Mouse (Mus musculus) liver, embryonic 12.5 days (tissue): ENCODE results near the gene Gpat2. TPM values are rescaled to one million over a fixed set of nuclear protein-coding genes. Genes with fewer than 3 reads are reported as not detected.

Experiments
- ATAC-seq: fragments of 200-750 bp; cut with Nextera tagmentation; 2 replicates; pipeline ENCODE4 v1.8.0; 2017; ENCODE audit warnings: moderate number of reproducible peaks, mild to moderate bottlenecking, moderate library complexity
- H3K27ac ChIP-seq: fragments of 300-500 bp; sonication (generic); 2 replicates; pipeline ENCODE4 v1.5.1; 2016; ENCODE audit warnings: mild to moderate bottlenecking
- H3K27me3 ChIP-seq: fragments of 300-500 bp; sonication (generic); replicated peaks from 2 replicates; pipeline ENCODE4 v1.6.1; 2016; ENCODE audit warnings: mild to moderate bottlenecking, moderate library complexity
- H3K36me3 ChIP-seq: fragments of 300-500 bp; sonication (generic); 2 replicates; pipeline ENCODE4 v1.6.1; 2016; ENCODE audit warnings: mild to moderate bottlenecking, moderate library complexity
- H3K4me1 ChIP-seq: fragments of 300-500 bp; sonication (generic); 2 replicates; pipeline ENCODE4 v1.6.1; 2016
- H3K4me2 ChIP-seq: fragments of 300-500 bp; sonication (generic); 2 replicates; pipeline ENCODE4 v1.6.1; 2016; ENCODE audit warnings: mild to moderate bottlenecking, moderate library complexity
- H3K4me3 ChIP-seq: fragments of 300-500 bp; sonication (generic); 2 replicates; pipeline ENCODE4 v1.5.1; 2016; ENCODE audit warnings: mild to moderate bottlenecking, moderate library complexity
- H3K9ac ChIP-seq: fragments of 300-500 bp; sonication (generic); 2 replicates; pipeline ENCODE4 v1.6.1; 2016; ENCODE audit warnings: mild to moderate bottlenecking, moderate library complexity
- H3K9me3 ChIP-seq: fragments of 300-500 bp; sonication (generic); replicated peaks from 2 replicates; pipeline ENCODE4 v1.6.1; 2016; ENCODE audit warnings: mild to moderate bottlenecking, moderate library complexity
- WGBS: fragments of 180-500 bp; shearing (Covaris S2); methylation state at CpG from one replicate; pipeline ENCODE4 v1.1.7; 2016; ENCODE audit not compliant: insufficient replicate concordance; 5-methylcytosine and 5-hydroxymethylcytosine counted together
- polyA plus RNA-seq: library from polyadenylated mRNA; unstranded; fragments of >200 nt; fragmentation: Nextera tagmentation; extraction: Ambion mirVana; gene quantifications from 2 replicates; pipeline ENCODE4 v1.2.1, GENCODE M21; 2016

Gpat2 gene
- polyA plus RNA-seq, 1 experiment from 2014 or later, result 0.49 TPM

DNA sequence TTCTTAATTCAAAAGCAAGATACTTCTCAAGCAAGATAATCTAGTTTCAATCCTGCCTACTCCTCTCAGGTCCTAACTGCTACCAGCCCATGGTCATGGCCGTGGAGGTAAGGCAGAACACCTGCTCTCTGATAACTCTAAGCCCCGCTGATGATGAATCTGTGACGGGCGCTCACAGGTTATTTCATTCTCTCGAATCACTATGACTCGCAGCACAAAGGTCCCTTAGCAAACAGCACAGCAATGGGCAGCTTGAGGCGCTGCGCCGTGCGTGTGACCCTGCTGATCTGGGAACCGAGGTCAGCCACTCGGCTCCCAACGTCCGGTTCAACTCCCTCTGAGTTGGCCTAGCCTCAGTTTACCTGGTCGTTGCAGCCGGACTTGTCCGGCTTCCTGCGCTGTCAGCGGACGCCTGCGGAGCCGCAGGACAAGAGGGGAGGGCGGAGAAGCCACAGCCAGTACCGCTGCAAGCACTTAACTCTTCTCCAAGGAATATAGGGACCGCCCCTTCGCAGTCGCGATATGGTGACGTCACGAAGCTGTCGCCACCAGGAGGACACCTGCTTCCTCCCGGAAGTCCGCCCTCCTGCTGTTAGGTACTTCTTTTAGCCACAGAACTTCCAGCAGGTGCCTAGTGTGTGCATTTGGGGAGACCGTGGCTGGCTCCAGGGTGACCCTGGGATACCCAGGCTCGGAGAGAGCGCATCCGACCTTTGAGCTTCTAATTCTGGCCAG lies 19.2 kb downstream of the Gpat2 start, which contains the start of gene Fahd2a:
TSS of gene Fahd2a (minus strand) at position 511 of the 735 bp plus-strand sequence.
- Histone ChIP-seq H3K9me3 (no peaks in the 10 kb centered on the region), H3K4me1 (peaks cover 43% of the 10 kb centered on the region), H3K27ac (peak within 1 kb of the TSS; percentile 70), H3K27me3 (peaks cover 10% of the 10 kb centered on the region; the same call in 1 of the 2 replicates), H3K36me3 (no peaks in the 10 kb centered on the region; the same call in 1 of the 2 replicates), H3K9ac (peak within 1 kb of the TSS; percentile 80), H3K4me3 (peak within 1 kb of the TSS; percentile 78), H3K4me2 (peak within 1 kb of the TSS; percentile 78)
- WGBS, result 3% methylated on average over 37 of the region's 37 CpGs
- ATAC-seq, result peak; percentile 92

DNA sequence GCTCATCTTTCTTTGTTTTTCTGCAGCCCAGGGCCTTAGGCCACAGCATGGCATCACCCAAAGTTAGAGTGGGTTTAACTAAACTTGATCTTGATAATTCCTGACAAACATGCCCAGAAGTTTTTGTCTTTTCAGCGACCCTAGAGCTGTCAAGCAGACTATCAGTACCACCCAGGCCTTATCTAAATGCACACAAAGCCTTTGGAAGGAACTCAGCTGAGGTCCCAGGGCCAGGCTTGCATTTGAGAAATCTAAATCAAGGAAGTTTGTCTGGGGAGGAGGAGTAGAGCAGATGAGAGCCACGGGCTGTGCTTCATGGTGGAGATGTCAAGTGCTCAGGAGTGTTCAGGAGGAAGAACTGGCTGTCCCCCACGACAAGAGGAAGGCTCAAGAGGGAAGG lies 21.8 kb downstream of the Gpat2 start:
- H3K4me3 ChIP-seq, result no peak overlapping the region
- H3K9ac ChIP-seq, result no peak overlapping the region
- peaks cover 26% of the 10 kb centered on the region; the same call in 1 of the 2 replicates for H3K27me3 ChIP-seq
- H3K4me1 ChIP-seq, result peaks cover 65% of the 10 kb centered on the region
- WGBS, result 10% methylated on average over 3 of the region's 3 CpGs
- H3K36me3 ChIP-seq, result no peaks in the 10 kb centered on the region
- no peaks in the 10 kb centered on the region for H3K9me3 ChIP-seq
- ATAC-seq, result peak; percentile 27; the same call in 1 of the 2 replicates
- 0 out of 2 replicates have a peak overlapping the region, but pooled peaks have one; percentile 21 for H3K27ac ChIP-seq
- H3K4me2 ChIP-seq, result no peak overlapping the region

DNA sequence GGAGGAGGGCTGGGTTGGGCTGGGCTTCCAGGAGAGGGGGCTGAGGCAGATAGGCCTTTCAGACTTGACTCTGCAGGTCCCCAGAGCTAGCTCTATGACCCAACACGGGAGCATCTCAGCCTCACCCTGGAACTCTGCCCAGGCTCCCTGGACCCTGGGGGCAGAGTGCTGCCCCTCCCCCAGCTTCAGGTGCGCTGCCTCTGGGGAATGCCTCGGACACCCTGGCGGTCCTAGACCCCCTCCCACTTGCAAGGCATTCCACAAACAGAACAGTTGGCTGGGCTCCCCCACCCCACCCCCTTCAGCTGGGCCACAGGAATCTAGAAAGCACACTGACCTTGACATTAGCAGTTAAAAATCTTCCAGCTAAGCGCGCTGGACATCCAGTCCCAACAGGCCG lies 24.7 kb downstream of the Gpat2 start:
- no peak for ATAC-seq
- no peak overlapping the region for H3K4me2 ChIP-seq
- H3K27me3 ChIP-seq, result peaks cover 47% of the 10 kb centered on the region
- H3K4me1 ChIP-seq, result peaks cover 59% of the 10 kb centered on the region
- 61% methylated on average over 7 of the region's 7 CpGs for WGBS
- no peak overlapping the region for H3K4me3 ChIP-seq
- no peaks in the 10 kb centered on the region for H3K36me3 ChIP-seq
- no peaks in the 10 kb centered on the region for H3K9me3 ChIP-seq
- H3K9ac ChIP-seq, result no peak overlapping the region
- H3K27ac ChIP-seq, result no peak overlapping the region

DNA sequence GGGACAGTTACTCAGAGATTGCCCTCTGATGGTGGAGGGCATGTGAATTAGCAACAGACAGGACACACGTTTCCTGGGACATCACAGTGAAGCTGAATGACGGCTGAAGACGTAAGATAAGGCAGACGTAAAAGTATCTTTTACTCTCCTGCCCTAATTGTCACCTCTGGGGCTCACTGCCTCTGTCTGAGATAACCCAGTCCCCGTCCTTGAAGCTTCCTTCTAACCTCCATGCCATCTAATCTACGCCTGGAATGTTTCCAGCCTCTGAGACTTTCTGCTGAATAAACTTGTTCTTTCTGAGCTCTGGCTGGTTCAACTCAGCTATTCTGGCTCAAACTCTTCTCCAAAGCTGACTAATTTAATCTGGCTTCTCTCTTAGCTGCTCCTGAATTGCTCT lies 26.7 kb downstream of the Gpat2 start:
- WGBS, result 3% methylated on average over 6 of the region's 6 CpGs
- peak; percentile 82 for ATAC-seq
- Histone ChIP-seq H3K9me3 (no peaks in the 10 kb centered on the region), H3K27ac (peak overlapping the region; percentile 50; the same call in 1 of the 2 replicates), H3K4me2 (peak overlapping the region; percentile 32), H3K36me3 (no peaks in the 10 kb centered on the region), H3K4me1 (peaks cover 43% of the 10 kb centered on the region), H3K27me3 (peaks cover 68% of the 10 kb centered on the region), H3K9ac (no peak overlapping the region), H3K4me3 (no peak overlapping the region)

DNA sequence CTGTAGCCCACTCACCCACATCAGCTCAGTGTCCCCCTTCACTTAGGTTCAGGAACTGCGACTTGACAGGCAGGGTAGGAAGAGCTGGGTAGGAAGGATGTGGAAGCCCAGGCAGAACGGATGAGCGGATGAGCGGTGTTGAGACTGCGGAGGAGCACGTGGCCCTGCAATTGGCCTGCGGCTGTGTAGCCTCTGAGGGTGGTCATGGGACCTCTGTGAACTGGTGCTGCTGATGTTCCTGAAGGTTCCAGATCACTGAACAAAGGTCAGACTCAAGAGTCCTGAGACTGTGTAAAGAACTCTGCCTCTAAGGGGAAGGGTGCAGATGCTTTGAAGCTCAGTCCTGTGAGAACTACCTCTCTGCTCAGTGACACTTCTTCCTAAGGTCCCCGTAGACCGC lies 28.1 kb downstream of the Gpat2 start:
- H3K4me2 ChIP-seq, result no peak overlapping the region
- H3K36me3 ChIP-seq, result no peaks in the 10 kb centered on the region
- peaks cover 81% of the 10 kb centered on the region for H3K27me3 ChIP-seq
- no peaks in the 10 kb centered on the region for H3K9me3 ChIP-seq
- no peak overlapping the region for H3K27ac ChIP-seq
- no peak overlapping the region for H3K9ac ChIP-seq
- no peak overlapping the region for H3K4me3 ChIP-seq
- peaks cover 35% of the 10 kb centered on the region for H3K4me1 ChIP-seq
- 68% methylated on average over 9 of the region's 9 CpGs for WGBS
- ATAC-seq, result no peak

DNA sequence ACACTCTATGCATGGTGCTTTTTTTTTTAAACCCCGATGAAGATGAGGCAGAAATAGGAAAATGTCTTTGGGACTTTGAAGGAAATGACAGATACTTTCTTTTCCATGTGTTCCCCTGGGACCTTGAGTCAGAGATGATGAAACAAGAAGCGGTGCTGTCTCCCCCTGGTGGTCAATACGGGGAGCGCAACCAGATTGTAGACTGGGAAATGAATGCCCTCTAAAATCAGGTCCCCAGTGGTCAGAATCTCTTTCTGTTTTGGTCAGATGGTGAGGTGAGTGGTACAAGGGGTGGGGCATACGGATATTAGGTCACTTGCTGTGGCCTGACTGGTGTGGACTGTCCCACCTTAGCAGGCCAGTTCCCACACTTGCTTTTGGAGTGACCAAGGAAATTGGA lies 28.8 kb downstream of the Gpat2 start:
- 2% methylated on average over 5 of the region's 5 CpGs for WGBS
- H3K9ac ChIP-seq, result no peak overlapping the region
- H3K9me3 ChIP-seq, result no peaks in the 10 kb centered on the region
- H3K4me3 ChIP-seq, result no peak overlapping the region
- no peak overlapping the region for H3K4me2 ChIP-seq
- no peak for ATAC-seq
- peaks cover 35% of the 10 kb centered on the region for H3K4me1 ChIP-seq
- peaks cover 82% of the 10 kb centered on the region for H3K27me3 ChIP-seq
- H3K36me3 ChIP-seq, result no peaks in the 10 kb centered on the region
- no peak overlapping the region for H3K27ac ChIP-seq

DNA sequence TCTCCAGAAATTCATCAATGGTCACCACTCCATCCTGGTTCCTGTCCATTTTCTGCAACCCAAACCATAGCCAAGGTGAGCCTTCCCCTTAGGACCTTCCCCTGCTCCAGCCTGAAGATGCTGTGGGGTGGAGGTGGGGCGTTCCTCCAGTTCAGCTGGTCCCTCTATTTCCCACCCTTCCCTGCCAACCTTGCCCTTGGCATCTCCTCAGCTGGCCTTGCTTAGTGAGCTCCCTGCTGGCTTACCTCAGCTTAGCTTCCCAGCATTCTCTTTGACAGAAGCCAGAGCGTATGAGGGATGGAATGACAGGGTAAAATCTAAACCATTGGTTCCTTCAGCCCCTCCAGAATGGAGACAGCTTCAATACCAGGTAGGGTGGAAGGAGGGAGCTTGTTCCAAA lies 34.3 kb downstream of the Gpat2 start:
- ATAC-seq, result no peak
- Histone ChIP-seq H3K4me1 (no peaks in the 10 kb centered on the region), H3K4me3 (no peak overlapping the region), H3K36me3 (no peaks in the 10 kb centered on the region), H3K9me3 (no peaks in the 10 kb centered on the region), H3K27ac (no peak overlapping the region), H3K4me2 (no peak overlapping the region), H3K9ac (no peak overlapping the region; the same call in 1 of the 2 replicates), H3K27me3 (peaks cover 73% of the 10 kb centered on the region)
- 66% methylated on average over 2 of the region's 2 CpGs for WGBS

DNA sequence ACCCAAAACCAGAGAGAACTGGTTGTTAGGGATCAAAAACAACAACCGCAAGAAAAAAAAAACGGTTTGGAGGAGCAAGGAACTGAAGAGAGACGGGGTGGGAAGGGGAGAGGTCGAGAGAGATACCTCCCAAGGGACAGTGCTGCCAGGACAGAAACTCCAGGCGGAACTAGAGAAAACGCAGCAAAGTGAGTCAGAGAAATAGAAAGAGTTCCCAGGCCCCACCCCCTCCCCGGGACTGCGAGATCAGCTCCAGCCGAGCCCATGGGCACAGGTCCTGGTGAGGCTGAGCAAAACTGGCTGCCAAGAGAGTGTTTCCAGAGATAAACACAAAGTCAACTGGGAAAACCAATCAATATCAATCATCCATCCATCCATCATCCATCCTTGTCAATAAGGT lies 36.4 kb downstream of the Gpat2 start:
- WGBS, result 36% methylated on average over 9 of the region's 9 CpGs
- Histone ChIP-seq H3K27me3 (peaks cover 60% of the 10 kb centered on the region), H3K4me2 (no peak overlapping the region), H3K9me3 (no peaks in the 10 kb centered on the region), H3K36me3 (no peaks in the 10 kb centered on the region), H3K4me3 (no peak overlapping the region), H3K4me1 (no peaks in the 10 kb centered on the region), H3K9ac (no peak overlapping the region), H3K27ac (no peak overlapping the region)
- no peak for ATAC-seq

DNA sequence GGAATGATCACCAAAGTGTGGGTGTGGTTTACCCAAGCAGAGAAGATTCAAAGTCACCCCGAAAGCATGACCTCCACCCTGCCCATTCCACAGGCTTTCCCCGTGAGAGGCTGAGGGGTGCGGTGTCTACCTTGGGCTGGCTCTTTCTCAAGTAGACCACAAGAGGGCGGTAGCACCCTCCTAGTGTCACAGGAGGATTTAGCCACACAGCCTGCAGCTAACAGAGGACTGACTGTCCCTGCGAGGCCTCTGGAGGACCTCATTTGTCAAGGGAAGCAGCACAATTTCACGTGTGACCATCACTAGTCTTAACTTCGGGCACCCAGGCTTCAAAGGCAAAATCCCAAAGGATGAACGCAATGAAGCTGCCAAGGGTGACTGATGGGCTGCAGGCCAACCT lies 37.3 kb downstream of the Gpat2 start:
- Histone ChIP-seq H3K36me3 (no peaks in the 10 kb centered on the region), H3K9ac (no peak overlapping the region), H3K4me2 (no peak overlapping the region), H3K4me3 (no peak overlapping the region), H3K4me1 (no peaks in the 10 kb centered on the region), H3K27me3 (peaks cover 50% of the 10 kb centered on the region), H3K27ac (no peak overlapping the region), H3K9me3 (no peaks in the 10 kb centered on the region)
- ATAC-seq, result peak; percentile 59
- WGBS, result 7% methylated on average over 8 of the region's 8 CpGs

DNA sequence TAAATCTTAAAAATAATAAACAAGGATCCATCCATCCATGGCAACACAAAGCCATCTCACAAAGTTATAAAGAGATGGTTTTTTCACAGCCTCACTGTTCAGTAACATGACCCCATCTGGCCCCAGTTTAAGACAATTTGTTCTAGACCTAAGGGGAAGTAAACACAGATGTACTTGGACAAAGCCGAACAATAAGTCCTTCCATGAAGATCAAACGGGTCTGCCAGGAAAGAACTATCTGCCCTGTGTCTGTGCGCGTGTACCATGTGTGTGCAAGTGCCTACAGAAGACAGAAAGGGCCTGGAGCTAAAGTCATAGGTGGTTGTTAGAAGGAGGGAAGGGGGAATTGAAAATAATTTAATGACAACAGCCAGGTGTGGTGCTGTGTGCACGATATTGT lies 45.2 kb downstream of the Gpat2 start:
- WGBS, result 77% methylated on average over 5 of the region's 5 CpGs
- no peak overlapping the region for H3K9ac ChIP-seq
- H3K4me2 ChIP-seq, result no peak overlapping the region
- H3K4me1 ChIP-seq, result no peaks in the 10 kb centered on the region
- H3K36me3 ChIP-seq, result no peaks in the 10 kb centered on the region
- peaks cover 6% of the 10 kb centered on the region; the same call in 1 of the 2 replicates for H3K27me3 ChIP-seq
- H3K27ac ChIP-seq, result no peak overlapping the region
- no peak overlapping the region for H3K4me3 ChIP-seq
- no peaks in the 10 kb centered on the region for H3K9me3 ChIP-seq
- ATAC-seq, result no peak

DNA sequence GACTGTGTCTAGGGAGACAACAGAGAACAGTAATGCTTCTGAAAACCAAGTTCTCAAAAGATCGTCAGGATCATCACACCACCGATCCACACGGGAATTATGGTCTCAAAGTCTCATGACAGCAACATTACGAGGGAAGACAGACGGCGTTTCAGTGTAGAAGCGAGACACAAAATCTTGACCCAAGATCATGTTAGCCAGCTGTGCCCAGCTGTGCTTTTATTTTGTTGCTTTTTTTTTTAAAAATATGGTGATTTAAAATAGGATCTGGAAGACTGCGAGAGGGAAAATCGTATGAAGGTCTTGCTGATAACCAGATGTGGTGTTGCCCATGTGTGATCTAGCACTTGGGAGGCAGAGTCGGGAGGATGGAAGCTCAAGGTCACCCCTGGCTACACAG lies 45.7 kb downstream of the Gpat2 start:
- WGBS, result 80% methylated on average over 10 of the region's 10 CpGs
- Histone ChIP-seq H3K4me1 (no peaks in the 10 kb centered on the region), H3K9me3 (no peaks in the 10 kb centered on the region), H3K36me3 (no peaks in the 10 kb centered on the region), H3K27me3 (peaks cover 3% of the 10 kb centered on the region; the same call in 1 of the 2 replicates), H3K4me3 (no peak overlapping the region), H3K27ac (no peak overlapping the region), H3K9ac (no peak overlapping the region), H3K4me2 (no peak overlapping the region)
- ATAC-seq, result no peak

DNA sequence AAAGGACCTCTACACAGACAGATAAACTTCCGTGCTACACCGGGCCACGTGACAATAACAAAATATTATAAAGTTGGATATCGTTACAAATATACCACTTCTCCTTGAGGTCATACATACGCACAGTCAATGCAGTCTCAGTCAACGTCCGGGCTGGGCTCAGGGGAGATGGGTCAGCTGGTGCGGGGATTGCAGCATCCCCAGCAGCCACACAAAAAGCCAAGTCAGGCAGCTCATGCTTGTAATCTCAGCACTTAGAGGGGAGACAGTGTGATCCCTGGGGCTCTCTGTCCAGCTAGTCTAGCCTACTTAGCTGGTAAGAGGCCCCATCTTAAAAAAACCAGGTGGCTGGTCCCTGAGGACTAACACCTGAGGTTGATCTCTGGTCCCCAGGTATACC lies 46.3 kb downstream of the Gpat2 start:
- H3K4me2 ChIP-seq, result no peak overlapping the region
- no peaks in the 10 kb centered on the region for H3K9me3 ChIP-seq
- H3K4me1 ChIP-seq, result no peaks in the 10 kb centered on the region
- 73% methylated on average over 8 of the region's 8 CpGs for WGBS
- no peak for ATAC-seq
- H3K9ac ChIP-seq, result no peak overlapping the region
- no peak overlapping the region for H3K4me3 ChIP-seq
- no peak overlapping the region for H3K27ac ChIP-seq
- no peaks in the 10 kb centered on the region for H3K36me3 ChIP-seq
- H3K27me3 ChIP-seq, result peaks cover 3% of the 10 kb centered on the region; the same call in 1 of the 2 replicates
